Mouse (Mus musculus): ENCODE data around the gene Spon1.
A peak's percentile ranks its signal among the peaks of the same experiment; 100 is the strongest.

Spon1 gene

GRCm38 (mm10) chr7:113765667-113766497, at the start of gene Spon1:
Spon1 (plus strand) TSS chr7:113765998.
- peak; percentile 30 for DNase-seq (ENCODE audit: low spot score)

- DNase-seq (ENCODE audit: low spot score), result no peak
Measured at GRCm38 (mm10) chr7:113721994-113722393, 43.8 kb upstream of the Spon1 start.

GRCm38 (mm10) chr7:113723905-113724304, 41.9 kb upstream of the Spon1 start:
- DNase-seq (ENCODE audit: low spot score), result no peak

GRCm38 (mm10) chr7:113727999-113728713, 37.6 kb upstream of the Spon1 start:
- DNase-seq (ENCODE audit: low spot score), result no peak

GRCm38 (mm10) chr7:113728926-113729325, 36.9 kb upstream of the Spon1 start:
- no peak for DNase-seq (ENCODE audit: low spot score)

GRCm38 (mm10) chr7:113730406-113731247, 35.2 kb upstream of the Spon1 start:
- no peak for DNase-seq (ENCODE audit: low spot score)

- no peak for DNase-seq (ENCODE audit: low spot score)
Measured at GRCm38 (mm10) chr7:113737790-113738362, 27.9 kb upstream of the Spon1 start.

- DNase-seq (ENCODE audit: low spot score), result no peak
Measured at GRCm38 (mm10) chr7:113739181-113739580, 26.6 kb upstream of the Spon1 start.

- DNase-seq (ENCODE audit: low spot score), result no peak
Measured at GRCm38 (mm10) chr7:113742644-113743043, 23.2 kb upstream of the Spon1 start.

- DNase-seq (ENCODE audit: low spot score), result no peak
Measured at GRCm38 (mm10) chr7:113743982-113744381, 21.8 kb upstream of the Spon1 start.

GRCm38 (mm10) chr7:113756616-113757015, 9.2 kb upstream of the Spon1 start:
- no peak for DNase-seq (ENCODE audit: low spot score)

- peak; percentile 31 for DNase-seq (ENCODE audit: low spot score)
Measured at GRCm38 (mm10) chr7:113759212-113759611, 6.6 kb upstream of the Spon1 start.

GRCm38 (mm10) chr7:113765133-113765532, 665 bp upstream of the Spon1 start:
- DNase-seq (ENCODE audit: low spot score), result no peak

GRCm38 (mm10) chr7:113766498-113766941, 722 bp downstream of the Spon1 start:
- peak; percentile 9 for DNase-seq (ENCODE audit: low spot score)

- DNase-seq (ENCODE audit: low spot score), result no peak
Measured at GRCm38 (mm10) chr7:113767546-113767945, 1.7 kb downstream of the Spon1 start.

GRCm38 (mm10) chr7:113768174-113768935, 2.6 kb downstream of the Spon1 start:
- no peak for DNase-seq (ENCODE audit: low spot score)

GRCm38 (mm10) chr7:113769281-113769680, 3.5 kb downstream of the Spon1 start:
- DNase-seq (ENCODE audit: low spot score), result no peak

GRCm38 (mm10) chr7:113772135-113772534, 6.3 kb downstream of the Spon1 start:
- DNase-seq (ENCODE audit: low spot score), result no peak

GRCm38 (mm10) chr7:113773436-113773835, 7.6 kb downstream of the Spon1 start:
- no peak for DNase-seq (ENCODE audit: low spot score)

- peak; percentile 59 for DNase-seq (ENCODE audit: low spot score)
Measured at GRCm38 (mm10) chr7:113774039-113774438, 8.2 kb downstream of the Spon1 start.

GRCm38 (mm10) chr7:113774906-113775305, 9.1 kb downstream of the Spon1 start:
- no peak for DNase-seq (ENCODE audit: low spot score)
